Mouse (Mus musculus) left cerebral cortex, adult 11 months (tissue): Measurements from ENCODE around the gene Adcy6.

ENCODE experiments used
- DNase-seq: peaks from one replicate; pipeline ENCODE4 v3.0.0; 2022; ENCODE audit warnings: low spot score

Adcy6 gene

DNA sequence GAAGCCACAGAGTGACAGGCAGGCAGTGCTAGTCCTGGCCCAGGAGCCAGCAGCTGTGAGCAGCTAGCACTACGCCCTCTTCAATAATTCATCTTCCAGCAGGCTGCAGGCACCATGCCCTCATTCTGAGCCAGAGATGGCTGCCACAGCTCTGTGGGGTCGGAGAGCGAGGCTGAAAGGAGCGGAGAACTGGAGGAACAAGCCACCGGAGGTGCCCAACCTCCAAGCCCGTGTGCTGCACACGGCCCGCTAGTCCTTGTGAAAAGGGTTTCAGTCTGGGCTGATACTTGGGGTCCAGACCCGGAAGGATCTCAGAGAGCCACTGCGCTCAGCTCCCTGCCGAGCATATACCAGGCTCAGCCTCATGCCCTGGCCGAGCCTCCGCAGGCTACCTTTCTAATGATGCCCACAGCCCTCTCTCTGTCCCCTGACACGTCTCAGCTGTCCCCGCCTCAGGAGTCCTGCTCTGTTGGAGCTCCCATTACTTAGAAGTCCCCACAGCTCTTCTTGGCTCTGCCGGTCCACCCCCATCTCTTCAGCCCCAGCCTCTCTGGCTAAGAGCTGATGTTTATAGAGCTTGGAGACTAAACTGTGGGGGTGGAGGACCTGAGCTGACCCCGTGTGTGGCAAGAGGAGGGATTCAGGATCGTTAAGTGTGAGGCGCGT is 18.8 kb upstream of the Adcy6 start:
- DNase-seq: no peak

DNA sequence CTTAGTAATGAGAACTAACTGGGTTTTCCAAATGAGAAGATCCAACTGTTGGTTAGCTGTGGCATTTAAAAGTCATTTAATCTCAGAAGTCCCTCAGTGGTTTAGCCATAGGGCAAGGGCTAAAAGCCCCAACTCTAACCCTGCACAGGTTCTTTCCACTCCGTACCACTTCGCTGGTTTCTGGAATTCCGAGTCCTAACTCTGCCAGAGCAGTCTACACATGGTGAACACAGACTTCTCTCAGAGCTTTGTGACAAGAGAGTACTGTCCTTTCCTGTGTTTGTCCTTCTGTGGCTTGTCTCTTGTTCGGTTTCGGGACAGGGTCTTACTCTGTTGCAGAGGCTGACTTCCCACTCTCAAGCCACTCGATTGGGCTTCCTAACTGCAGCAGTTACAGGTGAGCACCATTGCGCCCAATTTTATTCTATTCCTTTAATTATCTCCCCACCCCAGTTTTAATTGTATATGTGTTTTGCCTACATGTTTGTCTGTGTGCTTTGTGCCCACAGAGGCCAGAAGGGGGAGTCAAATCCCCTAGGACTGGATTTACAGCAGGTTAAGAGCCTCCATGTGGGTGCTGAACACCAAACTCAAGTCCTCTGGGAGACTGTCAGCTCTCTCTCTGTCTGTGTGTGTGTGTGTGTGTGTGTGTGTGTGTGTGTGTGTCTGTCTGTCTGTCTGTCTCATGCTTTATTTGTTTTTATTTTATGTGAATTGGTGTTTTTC is 16.8 kb upstream of the Adcy6 start:
- DNase-seq: no peak

DNA sequence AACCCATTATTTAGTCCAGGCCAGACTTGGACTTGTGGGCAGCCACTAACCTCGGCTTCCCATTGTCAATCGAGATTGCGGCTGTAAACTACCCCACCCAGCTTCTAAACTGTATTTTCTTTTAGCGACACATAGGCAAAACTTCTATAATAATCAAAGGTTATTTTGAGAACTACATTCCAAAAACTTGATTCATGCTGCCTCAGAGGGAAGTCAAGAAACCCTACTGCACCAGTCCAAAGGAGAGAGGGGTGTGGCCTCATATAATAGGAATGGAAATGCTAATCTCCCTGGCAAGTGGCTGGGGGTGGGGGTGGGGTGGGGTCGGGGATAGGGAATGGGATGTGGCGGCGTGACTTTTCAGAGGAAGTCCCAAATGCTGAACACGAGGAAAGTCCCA is 16.2 kb upstream of the Adcy6 start:
- no peak for DNase-seq

DNA sequence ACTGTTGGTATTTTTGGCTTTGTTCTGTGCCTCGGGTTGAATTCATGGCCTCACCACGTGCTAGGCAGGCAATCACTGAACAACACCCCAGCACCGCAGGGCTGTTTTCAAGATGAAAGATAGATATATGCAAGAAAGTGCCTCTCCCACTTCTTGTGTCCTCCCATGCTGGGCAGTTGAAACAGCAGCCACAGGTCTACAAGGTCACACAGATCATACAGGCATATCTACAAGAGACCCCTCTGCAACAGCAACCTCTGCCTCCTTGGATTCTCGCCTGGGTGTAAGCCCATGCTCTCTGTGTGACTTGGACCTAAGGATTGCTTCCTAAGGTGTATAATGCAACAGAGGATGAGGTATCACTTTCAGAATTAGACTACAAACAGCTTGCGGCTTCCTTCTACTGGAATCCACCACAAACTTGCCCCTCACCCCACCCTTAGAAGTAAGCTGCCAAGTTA is 13.5 kb upstream of the Adcy6 start:
- DNase-seq: no peak

DNA sequence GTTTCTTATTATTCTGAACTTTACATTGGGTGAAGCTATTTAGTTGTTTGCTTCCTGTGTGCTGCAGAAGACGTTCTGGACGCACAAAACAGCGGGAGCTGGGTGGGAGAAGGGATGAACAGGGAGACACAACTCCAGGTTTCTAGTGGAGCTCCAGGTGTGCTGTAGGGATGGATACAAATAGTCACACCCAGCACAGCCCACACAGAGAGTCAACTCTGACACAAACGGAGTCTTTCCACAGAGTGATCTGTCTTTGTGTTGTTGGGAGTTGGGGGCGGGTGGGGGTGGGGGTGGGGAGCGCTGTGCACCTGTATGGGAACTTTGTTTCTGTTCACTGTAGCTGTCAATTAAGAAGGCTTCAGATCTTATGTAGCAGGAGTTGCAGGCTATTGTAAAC is 12.8 kb upstream of the Adcy6 start:
- DNase-seq: no peak

DNA sequence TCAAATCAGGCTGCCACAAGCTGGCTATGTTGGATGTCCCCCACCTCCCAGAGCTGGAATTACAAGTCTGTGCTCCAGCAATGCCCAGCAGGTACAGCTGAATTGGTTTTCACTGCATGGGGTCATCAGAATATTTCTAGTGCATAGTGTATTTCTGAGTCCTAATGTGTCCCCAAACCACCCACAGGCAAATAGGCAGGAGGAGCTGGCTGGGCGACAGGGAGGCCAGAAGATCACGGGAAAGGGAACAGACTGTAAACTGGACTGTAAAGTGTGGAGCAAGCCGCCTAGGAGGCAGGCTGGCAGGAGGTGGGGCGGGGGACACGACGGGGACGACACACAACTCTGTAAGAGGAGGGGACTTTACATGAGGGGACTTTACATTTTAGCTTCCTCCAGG is 12.3 kb upstream of the Adcy6 start:
- DNase-seq: no peak

DNA sequence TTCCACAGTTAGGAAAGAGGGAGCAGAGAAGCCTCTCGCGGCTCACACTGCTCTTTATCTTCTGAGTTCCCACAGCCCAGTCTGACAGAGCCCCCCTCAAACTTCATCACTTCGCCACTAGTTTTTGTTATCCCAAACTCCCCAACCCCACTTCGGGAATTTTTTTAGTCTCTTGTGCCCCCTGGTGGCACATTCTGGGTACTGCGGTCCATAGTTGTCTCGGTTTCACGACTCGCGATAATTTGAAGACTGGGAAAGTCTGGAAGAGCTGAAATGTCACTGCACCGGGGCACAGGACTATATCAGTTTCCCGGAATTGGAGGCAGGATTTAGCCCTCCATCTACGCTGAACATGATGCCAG is 7.3 kb upstream of the Adcy6 start:
- DNase-seq: no peak

DNA sequence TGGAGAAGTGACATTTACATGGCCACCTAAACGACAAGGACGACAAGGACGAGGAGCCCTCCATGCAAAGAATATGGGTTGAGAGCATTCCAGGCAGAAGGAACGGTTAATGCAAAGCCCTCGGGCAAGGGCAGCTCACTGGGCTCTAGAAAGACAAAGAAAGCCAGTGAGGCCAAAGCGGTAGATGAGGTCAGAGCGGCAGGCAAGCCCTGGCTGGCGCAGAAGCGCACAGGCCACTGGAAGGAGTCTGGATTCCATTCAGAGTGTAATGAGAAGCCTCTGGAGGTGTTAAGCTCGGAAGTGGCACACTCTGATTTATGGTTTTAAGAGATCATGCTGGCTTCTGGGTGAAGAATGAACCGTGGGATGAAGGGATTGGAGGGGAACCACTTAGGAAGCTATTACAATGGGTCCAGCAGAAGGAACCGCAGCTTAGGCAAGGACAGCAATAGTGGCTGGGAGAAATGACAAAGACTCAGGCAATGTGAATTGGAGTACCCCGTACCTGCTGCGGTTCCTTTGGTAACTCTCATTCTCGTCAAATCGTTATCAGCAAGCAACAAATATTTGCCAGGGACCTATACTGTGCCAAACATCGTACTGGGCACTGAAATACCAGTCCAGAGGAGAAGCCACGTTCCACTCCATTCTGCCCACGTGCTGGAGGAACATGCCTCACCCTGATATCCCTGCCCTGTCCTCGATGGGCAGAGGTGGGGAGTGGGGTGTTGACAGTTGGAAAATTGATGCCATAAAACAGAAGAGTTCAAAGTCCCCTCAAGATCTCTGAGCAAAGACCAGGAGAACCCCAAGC is 6.7 kb upstream of the Adcy6 start:
- DNase-seq: no peak

DNA sequence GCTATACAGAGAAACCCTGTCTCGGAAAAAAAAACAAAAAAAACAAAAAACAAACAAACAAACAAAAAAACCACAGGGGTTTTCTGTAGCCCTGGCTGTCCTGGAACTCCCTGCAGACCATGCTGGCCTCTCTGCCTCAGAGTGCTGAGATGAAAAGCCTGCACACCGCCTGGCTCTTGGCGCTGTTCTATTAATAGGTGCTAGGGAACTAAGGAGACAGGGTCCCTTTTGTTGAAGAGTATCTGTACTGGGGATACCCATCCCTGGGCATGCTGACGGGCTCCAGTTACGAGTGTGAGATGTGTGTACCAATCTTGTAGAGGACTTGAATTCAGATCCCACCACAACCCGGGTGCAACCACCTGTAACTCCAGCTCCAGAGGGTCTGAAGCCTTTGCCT is 5.9 kb upstream of the Adcy6 start:
- no peak for DNase-seq

DNA sequence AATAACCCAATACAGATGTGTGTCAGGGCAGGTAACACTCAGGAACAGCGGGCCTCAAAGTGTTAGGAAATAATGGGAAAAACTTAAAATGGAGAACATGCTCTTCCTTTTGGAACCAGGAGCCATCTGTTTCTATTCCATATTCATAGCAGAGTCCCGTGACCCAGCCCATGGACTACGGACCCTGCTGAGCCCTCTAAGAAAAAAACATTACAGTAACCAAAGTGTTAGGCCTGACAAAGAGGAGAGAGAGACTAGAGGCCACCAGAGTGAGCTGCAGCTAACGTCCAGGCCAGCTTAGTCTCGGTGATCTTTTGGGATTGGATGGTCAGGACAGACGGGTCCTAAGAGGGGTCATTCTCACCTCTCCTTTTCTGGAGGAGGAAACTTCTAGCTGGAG is 5.1 kb upstream of the Adcy6 start:
- DNase-seq: no peak

DNA sequence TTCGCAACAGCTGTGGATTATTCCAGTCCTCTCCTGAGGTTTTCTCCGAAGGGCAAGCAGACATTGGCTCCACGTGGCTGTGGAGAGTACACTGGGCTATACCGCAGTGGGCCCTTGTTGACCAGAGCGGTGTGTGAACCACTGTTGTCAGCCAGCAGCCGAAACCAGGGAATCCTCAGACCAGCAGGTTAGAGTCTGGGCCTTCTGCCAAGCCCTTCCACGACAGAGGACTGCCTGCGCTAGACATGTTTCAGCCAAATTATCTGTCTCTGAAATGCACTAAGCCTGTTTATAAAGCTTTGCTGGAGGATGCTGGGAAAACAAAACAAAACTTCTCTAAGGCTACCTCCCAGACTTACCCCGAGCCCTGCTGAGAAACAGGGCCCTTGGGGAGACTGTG is 4.7 kb upstream of the Adcy6 start:
- DNase-seq: no peak

DNA sequence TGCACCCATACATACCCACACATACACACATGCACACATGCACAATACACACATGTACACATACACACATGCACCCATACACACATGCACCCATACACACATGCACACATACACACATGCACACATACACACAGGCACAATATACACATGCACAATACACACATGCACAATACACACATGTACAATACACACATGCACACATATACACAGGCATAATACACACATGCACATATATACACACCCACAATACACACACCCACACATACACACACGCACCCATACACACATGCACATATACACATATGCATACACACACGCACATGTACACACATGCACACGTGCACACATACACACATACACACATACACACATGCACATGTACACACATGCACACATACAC is 2.4 kb upstream of the Adcy6 start:
- DNase-seq: no peak

DNA sequence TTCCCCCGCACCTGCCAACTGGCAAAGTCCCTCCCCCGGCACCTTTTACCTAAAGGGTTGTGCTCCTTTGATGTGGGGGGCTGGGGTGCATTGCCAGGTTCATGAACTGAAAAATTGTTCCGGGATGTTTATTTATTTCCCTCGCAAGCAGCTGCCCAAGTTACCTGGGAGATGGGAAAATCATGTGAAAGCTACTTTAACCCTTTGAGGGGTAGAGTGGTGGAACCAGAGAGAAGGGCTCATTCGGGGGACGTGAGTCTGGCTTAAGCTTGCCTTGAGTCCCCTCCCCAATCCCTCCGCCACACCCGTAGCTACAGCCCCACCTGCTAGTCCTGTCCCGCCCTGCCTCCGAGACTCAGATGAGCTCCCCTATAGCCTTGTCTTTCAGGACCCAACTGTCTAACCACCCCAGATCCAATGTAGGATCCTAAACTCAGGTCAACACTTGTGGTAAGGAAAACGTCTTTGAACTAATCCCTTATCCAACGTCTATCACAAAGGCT is 306 bp upstream of the Adcy6 start:
- DNase-seq: no peak

DNA sequence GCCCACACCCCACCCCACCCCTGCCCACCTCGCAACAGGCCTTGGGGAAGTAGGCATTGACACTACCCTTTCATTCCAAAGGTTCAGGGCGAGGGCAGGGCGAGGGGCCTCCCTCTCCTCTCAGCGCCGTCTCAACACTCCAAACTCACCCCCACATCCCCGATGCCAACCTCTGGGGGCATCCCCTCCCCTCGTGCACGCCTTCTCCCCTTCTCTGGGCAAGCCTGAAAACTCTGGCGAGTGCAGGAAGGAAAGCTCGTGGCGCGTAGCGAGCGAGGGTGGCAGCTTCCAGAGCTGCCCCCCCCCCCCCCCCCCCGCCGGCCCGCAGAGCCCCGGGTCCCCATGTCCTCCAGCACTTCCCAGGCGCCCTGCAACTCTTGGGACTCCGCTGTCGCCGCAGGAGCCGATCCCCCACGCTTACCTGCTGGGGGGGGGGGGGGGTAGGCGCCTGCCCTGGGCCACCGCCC is 1.1 kb downstream of the Adcy6 start:
- DNase-seq: no peak

DNA sequence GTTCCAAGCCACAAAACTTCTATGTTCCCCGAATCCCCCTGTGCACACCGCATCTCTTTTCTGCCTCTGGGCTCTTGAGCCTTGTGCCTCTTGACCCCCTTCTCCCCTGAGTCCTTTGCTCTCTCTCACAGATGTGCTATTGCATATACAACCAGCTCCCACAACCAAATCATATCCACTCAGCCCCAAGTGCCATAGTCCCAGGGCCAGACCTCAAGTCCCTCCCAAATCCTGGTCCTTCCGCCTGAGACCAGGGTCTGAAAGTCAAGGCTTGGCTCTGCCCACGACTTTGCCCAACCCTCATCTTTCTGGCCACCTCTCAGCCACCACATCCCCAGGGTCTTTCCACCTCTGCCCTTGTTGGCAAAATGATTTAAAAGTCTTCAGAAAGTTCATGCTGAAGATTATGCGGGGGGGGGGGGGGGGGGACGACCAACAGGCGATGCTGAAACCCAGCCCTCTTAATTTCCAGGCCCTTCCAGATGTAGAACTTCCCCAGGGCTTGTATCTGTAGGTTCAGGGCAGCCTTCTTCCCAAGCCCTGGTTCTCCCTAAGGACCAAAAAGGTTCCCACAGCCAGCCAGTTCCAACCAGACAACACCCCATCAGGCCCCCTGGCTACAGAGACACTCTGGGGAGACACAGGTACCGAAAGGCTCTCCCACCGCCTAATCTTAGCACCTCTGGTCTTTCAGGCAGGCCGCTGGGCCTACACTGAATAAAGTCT is 1.7 kb downstream of the Adcy6 start:
- no peak for DNase-seq

DNA sequence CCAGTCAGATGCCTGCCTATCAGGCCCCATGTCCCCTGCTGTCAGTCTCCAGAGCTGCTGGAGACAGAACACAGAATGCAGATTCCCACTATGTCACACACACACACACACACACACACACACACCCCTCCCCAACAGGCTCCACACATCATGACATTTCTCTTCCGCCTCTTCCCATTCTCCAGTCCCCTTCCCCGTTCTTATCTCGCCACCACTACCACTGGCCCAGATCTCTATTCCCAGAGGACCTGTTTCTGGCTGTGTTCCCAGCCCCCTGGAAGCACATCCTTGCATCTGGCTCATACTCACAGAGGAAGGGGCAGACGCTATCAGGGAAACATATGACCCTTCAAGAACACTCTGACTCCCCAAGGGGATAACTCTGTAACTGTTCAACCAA is 2.3 kb downstream of the Adcy6 start:
- DNase-seq: no peak

DNA sequence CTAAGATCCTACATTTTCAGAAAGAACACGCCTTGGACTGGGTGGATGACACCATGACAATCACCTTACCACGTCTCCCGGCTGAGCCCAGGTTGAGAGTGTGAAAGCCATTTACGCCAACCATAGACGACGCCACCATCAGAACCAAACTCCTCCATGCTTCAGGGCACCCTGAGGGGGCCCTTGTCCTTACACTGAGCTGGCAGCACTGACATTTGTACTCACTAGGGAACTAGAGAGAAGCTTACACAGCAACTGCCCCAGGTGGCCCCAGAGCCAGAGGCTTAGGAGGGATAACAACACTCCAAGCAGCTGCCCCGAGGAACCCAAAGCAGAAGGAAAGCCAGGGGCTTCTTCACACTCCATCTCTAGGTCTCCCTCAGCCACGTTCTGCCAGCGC is 3.1 kb downstream of the Adcy6 start:
- DNase-seq: no peak

DNA sequence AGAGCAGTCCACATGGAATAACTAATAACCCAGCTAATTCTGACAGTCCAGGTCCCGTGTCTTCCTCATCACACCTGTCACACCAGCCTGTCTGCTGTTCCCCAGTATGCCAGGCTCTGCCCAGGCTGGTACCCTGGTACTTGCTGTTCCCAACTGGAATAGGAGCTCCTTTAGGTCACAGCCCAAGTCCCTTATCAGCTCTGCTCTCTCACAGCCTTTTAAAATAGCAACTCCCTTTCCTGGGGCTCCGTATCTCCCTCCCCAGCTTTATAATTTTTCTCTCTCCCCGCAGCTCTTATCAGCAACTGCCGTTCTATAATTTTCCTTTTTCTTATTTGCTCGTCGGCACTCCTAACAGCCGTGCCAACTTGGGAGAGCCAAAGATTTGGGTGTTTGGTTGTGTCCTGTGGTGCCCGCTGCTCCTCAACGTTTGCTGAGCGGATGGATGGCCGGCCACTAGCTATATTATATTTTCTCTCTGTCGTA is 3.8 kb downstream of the Adcy6 start:
- no peak for DNase-seq

DNA sequence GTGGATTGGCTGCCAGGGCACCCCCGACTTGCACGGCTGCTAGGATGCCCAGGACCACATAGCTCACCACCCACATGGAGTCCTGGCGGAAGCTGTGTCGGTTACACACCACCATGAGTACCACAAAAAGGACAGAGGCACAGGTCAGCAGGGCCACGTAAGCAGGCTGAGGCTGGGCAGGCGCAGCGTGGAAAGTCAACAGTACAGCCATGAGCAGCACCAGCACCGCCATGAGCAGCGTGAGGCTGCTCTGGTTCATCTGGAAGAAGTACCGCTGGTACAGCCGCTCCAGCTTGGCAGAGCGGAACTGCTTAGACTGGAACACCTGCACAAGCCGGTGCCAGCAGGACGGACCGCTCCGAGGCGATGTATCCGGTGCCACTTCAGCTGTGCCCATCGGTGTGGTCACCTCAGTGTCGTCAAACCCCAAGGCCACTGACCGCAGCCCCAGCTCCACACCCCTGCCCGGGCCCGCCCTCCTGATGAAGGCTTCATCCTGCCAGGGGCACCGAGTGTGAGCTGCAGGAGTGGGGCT is 5.8 kb downstream of the Adcy6 start:
- no peak for DNase-seq

DNA sequence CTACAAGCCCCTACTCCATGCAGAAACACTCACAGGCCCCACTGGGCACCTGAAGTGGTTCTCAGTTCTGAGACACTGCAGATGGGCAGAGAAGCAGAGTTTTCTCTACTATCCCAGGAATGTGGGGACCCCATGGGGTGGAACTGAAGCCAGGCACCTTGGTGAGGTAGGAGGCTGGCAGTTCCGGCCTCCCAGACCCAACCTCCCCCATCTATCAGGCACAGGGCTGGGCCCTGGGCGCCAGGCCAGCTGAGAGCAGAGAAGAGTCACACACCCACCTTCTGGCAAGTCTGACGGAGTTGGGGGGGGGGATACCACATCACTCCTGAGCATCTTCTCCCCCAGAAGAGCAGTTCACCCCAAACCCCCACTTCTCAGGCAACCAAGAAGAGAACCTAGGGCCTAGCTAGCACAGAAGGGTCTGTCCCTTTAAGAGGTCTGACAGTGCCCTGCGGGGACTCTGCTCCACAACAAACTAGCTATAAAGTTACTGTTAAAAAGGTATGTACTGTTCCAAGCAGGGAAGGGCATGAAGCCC is 6.9 kb downstream of the Adcy6 start:
- no peak for DNase-seq

DNA sequence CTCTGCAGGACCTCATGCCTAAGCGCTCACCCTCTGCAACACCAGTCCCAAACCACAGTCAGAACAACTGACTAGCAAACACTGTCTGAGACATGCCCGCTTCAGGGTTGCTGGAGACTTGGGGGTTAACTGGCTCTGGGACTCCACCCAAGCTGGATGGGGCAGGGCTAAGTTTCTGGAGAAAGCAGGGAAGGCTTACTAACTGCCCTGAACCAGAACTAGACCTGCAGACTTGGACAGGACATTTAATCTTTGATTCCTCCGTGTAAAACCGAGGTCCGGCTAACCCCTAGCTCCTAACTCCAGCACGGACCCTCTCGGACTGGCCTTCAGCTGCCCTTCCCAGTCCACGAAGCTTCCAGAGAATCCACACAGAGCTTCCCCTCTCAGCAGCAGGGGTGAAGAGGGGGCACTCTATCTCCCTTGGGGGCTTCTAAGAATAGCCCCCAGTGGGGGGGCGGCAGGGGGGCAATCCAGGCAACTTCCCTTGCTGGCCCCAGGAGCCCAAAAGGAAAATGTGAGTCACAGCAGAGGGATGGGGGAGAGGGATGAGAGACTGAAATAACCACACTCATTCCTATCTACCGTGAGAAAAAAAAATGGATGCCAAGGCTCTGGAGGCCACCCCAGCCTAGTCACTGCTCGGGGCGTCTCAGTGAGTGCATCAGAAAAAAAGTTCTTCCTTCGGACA is 7.5 kb downstream of the Adcy6 start:
- no peak for DNase-seq
